Mouse (Mus musculus): ENCODE results near the gene Kcnk6.

DNA sequence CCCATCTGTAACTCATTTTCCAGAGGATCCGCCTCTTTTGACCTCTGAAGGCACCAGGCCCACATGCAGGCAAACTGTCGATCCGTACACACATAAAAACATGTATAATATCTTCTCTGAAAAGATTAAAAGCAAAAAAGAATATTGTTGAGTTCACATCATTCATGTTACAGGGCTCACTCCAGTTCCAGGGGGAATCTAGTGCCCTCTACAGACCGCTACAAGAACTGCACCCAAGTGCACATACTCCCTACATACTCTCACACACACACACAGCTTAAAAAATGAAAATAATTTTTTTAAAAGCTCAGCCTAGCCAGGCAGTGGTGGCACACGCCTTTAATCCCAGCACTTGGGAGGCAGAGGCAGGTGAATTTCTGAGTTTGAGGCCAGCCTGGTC, 2.3 kb upstream of the Kcnk6 start:
- no peak for TF ChIP-seq POLR2A (IDR thresholded peaks at IDR 0.05; ENCODE audit: extremely low read depth, insufficient read depth, low read length)
- peak; percentile 16; the same call in 1 of the 2 replicates for TF ChIP-seq CTCF (IDR thresholded peaks at IDR 0.05; ENCODE audit: low read depth, low read length)
